Mouse (Mus musculus): ENCODE data around the gene Zbtb2. TPM values are rescaled to one million over a fixed set of nuclear protein-coding genes. Genes with fewer than 3 reads are reported as not detected.

Gene Zbtb2
- polyA plus RNA-seq, 1 experiment = 9.9 TPM

DNA sequence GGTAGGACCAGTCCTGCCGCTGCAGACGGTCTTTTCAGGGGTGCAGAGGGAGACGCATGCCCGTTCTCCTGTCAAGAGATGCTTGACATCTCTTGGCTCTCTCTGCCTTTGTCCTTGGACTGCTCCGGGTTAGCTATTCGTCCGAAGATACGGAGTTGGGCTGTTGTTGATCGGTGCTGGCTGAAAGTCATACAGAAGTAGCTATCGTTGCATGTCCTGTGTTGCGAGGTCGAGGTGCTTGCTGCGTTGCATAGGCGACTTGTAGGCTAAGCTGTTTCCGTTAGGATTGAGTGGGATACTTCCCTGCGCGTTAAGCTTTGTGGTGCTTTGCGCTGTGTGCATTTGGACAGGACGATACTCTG lies 457 bp upstream of the Zbtb2 start:
- WGBS = 0% methylated on average over 19 of the region's 19 CpGs
- peak; percentile 41 for DNase-seq
- 0 out of 2 replicates have a peak, but pooled peaks have one; percentile 9 for TF ChIP-seq POLR2A (IDR thresholded peaks at IDR 0.05; ENCODE audit: borderline replicate concordance, extremely low read depth, low read depth, low read length)
- TF ChIP-seq CTCF (IDR thresholded peaks at IDR 0.05; ENCODE audit: insufficient read depth, low read length) = no peak
- Histone ChIP-seq H3K4me1 (ENCODE audit: control insufficient read depth, insufficient read depth, low read length) (peaks cover 22% of the 10 kb centered on the region), H3K4me3 (replicated peaks; ENCODE audit: extremely low read depth, low read depth, low read length) (peak overlapping the region; percentile 30)

DNA sequence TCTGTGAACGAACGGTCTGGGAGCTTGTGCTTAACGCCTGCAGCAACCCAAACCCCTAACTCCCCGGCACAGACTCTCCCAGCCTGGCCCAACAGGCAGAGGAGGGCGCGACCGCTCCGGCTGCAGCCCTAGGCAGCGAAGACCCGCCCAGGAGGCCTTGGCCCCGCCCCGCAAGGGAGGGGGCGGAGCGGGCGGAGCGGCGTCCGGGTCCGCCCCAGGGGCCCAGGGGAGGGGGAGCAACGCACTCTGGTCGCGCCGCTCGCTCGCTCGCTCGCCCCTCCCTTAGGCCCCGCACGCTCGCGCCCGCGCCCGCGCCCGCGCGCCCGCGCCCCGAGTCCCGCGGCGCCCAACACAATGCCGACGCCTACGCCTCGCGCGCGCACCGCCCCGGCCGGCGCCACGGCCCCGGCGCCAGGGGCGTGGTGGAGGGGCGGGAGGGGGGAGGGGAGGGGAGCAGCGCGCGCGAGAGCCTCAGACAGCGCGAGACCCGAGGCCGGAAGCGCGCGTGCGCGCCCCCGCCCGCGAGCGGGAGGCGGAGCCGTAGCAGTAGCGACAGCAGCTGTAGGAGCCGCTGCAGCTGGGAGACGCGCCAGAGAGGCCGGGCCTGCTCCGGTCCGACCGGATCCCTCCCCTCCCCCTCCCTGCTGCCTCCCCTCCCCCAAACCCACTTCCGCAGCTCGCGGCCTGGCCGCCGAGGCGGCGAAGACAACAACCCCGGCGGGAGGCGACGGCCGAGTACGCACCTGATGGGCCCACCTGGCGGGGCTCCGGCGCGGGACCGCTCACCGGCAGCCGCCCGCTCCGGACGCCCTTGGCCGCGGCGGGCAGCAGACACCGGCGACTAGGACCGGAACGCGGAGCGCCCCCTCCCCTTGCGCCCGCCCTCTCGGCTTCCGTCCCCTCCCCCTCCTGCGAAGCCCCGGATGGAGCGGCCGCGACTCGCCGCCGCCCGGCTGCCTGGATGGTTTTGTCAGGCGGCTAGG lies 1.0 kb downstream of the Zbtb2 start:
- peak; percentile 91 for DNase-seq
- 1% methylated on average over 107 of the region's 133 CpGs for WGBS
- peak overlapping the region; percentile 87 for H3K4me3 ChIP-seq (replicated peaks; ENCODE audit: extremely low read depth, low read depth, low read length)
- TF ChIP-seq POLR2A (IDR thresholded peaks at IDR 0.05; ENCODE audit: borderline replicate concordance, extremely low read depth, low read depth, low read length) (peak; percentile 90; the same call in 1 of the 2 replicates), CTCF (IDR thresholded peaks at IDR 0.05; ENCODE audit: insufficient read depth, low read length) (no peak)
- H3K4me1 ChIP-seq (ENCODE audit: control insufficient read depth, insufficient read depth, low read length) = peaks cover 18% of the 10 kb centered on the region

DNA sequence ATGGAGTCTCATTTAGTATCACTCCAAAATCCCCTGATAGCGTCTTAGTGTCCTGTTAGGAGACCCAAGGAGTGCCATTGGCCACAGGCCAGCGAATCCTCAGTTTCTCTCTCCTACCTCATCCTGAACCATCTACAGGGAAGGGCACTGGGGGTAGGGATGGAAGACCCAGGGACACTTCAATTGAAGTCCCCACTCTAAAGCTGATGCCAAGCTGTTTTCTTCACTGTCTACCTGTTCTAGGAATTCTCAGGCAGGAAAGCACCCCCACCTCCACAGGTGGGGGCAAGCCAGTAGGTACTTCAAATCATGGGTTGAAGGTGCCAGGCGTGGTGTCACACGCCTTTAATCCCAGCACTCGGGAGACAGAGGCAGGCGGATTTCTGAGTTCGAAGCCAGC lies 3.7 kb downstream of the Zbtb2 start:
- Histone ChIP-seq H3K4me3 (replicated peaks; ENCODE audit: extremely low read depth, low read depth, low read length) (no peak overlapping the region), H3K4me1 (ENCODE audit: control insufficient read depth, insufficient read depth, low read length) (peaks cover 4% of the 10 kb centered on the region; the same call in 1 of the 2 replicates)
- no peak for DNase-seq
- TF ChIP-seq CTCF (IDR thresholded peaks at IDR 0.05; ENCODE audit: insufficient read depth, low read length) = no peak
- TF ChIP-seq POLR2A (IDR thresholded peaks at IDR 0.05; ENCODE audit: borderline replicate concordance, extremely low read depth, low read depth, low read length) = no peak
- 95% methylated on average over 7 of the region's 7 CpGs for whole genome bisulfite sequencing

DNA sequence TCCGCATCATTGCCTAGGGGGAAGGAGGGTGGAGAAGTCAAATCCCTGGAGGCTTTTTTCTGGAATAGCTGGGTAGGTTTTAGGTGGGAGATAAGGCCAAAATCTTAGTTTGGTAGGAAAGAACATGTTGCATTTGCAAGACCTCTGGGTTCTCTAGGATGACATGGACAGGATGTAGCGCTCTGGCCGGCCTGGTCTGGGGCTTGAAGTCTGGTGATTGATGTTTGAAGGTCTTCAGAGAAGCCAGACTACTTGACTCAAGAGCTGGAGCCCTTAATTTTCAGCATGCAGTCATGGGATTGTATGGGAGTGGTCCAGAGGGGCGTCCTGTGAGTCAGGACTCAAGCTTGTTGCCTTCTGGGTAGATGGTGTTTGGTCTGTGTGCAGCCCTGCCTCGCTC lies 7.2 kb downstream of the Zbtb2 start:
- Histone ChIP-seq H3K4me3 (replicated peaks; ENCODE audit: extremely low read depth, low read depth, low read length) (no peak overlapping the region), H3K4me1 (ENCODE audit: control insufficient read depth, insufficient read depth, low read length) (no peaks in the 10 kb centered on the region; the same call in 1 of the 2 replicates)
- WGBS = 83% methylated on average over 5 of the region's 5 CpGs
- TF ChIP-seq POLR2A (IDR thresholded peaks at IDR 0.05; ENCODE audit: borderline replicate concordance, extremely low read depth, low read depth, low read length) = no peak
- DNase-seq = no peak

DNA sequence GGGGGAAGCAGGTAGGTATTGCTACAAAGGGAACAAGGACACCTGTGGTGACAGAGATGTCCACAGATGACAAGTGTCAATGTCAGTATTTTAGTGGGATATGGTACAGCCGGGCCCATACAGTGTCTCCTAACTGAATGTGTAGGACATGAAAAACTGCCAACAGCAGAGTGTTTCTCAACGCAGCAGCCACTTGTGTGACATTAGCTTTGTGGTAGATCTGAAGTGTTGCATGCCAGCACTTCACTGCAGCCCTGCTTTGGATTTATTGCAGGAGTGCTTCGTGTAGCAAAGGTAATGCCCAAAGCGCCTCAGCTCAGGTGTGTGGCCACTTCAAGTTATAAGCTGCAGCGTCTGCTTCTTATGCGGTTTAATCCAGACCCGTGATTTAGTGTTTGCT lies 11.0 kb downstream of the Zbtb2 start:
- DNase-seq = no peak
- no peak for TF ChIP-seq POLR2A (IDR thresholded peaks at IDR 0.05; ENCODE audit: borderline replicate concordance, extremely low read depth, low read depth, low read length)
- TF ChIP-seq CTCF (IDR thresholded peaks at IDR 0.05; ENCODE audit: insufficient read depth, low read length) = no peak
- Histone ChIP-seq H3K4me1 (ENCODE audit: control insufficient read depth, insufficient read depth, low read length) (no peaks in the 10 kb centered on the region; the same call in 1 of the 2 replicates), H3K4me3 (replicated peaks; ENCODE audit: extremely low read depth, low read depth, low read length) (no peak overlapping the region)
- 63% methylated on average over 7 of the region's 7 CpGs for WGBS

DNA sequence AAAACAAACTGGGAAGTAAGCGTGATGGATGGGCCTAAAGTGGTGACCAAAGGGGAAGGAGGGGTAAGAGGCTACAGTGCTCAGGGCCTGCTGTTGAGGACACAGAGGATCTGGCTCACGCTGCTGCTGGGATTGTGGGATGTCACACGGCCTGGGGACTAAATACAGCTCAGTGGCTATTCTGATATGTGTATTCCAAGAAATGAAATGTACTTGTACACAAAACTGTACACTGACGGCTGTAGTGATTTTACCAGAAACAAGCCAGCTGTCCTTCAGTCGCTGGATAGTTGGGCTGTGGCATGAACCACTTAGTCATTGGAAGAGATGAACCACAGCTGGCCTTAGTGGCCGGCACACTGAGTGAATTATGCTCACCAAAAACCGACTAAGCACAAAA lies 11.4 kb downstream of the Zbtb2 start:
- no peak overlapping the region for H3K4me3 ChIP-seq (replicated peaks; ENCODE audit: extremely low read depth, low read depth, low read length)
- no peaks in the 10 kb centered on the region; the same call in 1 of the 2 replicates for H3K4me1 ChIP-seq (ENCODE audit: control insufficient read depth, insufficient read depth, low read length)
- no peak for TF ChIP-seq CTCF (IDR thresholded peaks at IDR 0.05; ENCODE audit: insufficient read depth, low read length)
- TF ChIP-seq POLR2A (IDR thresholded peaks at IDR 0.05; ENCODE audit: borderline replicate concordance, extremely low read depth, low read depth, low read length) = no peak
- 71% methylated on average over 7 of the region's 7 CpGs for whole genome bisulfite sequencing
- no peak for DNase-seq

DNA sequence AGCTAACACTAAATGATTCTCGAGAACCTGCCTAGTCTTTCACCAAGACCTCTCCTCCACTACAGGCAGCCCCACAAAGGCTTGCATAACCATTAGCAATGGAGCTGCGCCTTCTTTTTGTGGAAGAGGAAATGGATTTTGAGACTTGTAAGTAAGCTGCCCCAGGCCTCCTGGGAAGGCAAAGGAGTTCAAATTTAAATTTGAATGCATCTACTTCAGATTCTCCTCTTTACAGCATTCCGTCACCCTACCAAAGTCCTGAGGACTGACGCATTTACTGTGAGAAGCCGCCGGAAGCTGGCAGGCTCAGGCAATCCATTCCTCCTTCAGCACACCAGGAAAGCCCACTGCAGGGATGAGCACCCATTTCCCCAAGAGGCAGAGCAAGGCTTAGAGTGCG lies 12.6 kb downstream of the Zbtb2 start:
- H3K4me1 ChIP-seq (ENCODE audit: control insufficient read depth, insufficient read depth, low read length) = no peaks in the 10 kb centered on the region; the same call in 1 of the 2 replicates
- TF ChIP-seq POLR2A (IDR thresholded peaks at IDR 0.05; ENCODE audit: borderline replicate concordance, extremely low read depth, low read depth, low read length) = no peak
- no peak for TF ChIP-seq CTCF (IDR thresholded peaks at IDR 0.05; ENCODE audit: insufficient read depth, low read length)
- WGBS = 75% methylated on average over 7 of the region's 7 CpGs
- DNase-seq = no peak
- no peak overlapping the region for H3K4me3 ChIP-seq (replicated peaks; ENCODE audit: extremely low read depth, low read depth, low read length)

DNA sequence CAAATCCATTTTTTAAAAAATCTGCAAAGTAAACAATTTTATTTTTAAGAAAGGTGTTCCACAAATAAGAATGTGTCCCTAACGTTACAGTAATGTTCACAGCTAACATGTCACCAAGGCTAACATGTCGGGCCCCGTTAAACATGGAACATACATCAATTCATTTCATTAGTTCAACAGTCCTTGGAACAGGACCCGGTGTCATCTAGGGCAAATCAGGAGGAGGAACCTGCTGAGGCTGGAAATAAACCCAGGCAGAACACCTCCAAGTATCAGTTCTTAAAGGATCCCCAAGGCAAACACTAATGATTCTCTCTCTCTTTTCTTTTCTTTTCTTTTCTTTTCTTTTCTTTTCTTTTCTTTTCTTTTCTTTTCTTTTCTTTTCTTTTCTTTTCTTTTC lies 13.2 kb downstream of the Zbtb2 start:
- no peaks in the 10 kb centered on the region; the same call in 1 of the 2 replicates for H3K4me1 ChIP-seq (ENCODE audit: control insufficient read depth, insufficient read depth, low read length)
- no peak for TF ChIP-seq POLR2A (IDR thresholded peaks at IDR 0.05; ENCODE audit: borderline replicate concordance, extremely low read depth, low read depth, low read length)
- TF ChIP-seq CTCF (IDR thresholded peaks at IDR 0.05; ENCODE audit: insufficient read depth, low read length) = no peak
- no peak for DNase-seq
- no peak overlapping the region for H3K4me3 ChIP-seq (replicated peaks; ENCODE audit: extremely low read depth, low read depth, low read length)
- WGBS = 86% methylated on average over 4 of the region's 4 CpGs

DNA sequence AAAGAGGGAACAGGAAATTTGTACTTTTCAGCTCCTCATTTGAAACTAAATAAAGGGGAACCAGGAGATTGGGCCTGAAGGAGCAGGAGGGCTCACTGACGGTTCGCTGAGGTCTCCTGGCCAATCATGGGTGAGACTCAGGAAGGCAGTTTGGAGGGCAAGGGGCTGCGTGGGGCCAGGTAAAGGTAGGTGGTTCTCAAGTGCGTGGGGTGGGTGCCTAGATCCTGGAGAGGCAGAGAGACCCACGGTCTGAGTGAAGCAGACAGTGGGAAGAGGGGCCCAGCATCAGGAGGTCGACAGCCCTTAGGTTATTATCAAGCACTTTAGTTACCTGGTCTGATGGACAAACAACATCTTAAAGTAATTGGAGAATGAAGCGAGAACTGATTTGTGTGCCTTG lies 13.7 kb downstream of the Zbtb2 start:
- TF ChIP-seq POLR2A (IDR thresholded peaks at IDR 0.05; ENCODE audit: borderline replicate concordance, extremely low read depth, low read depth, low read length) = no peak
- no peak for TF ChIP-seq CTCF (IDR thresholded peaks at IDR 0.05; ENCODE audit: insufficient read depth, low read length)
- DNase-seq = no peak
- Histone ChIP-seq H3K4me3 (replicated peaks; ENCODE audit: extremely low read depth, low read depth, low read length) (no peak overlapping the region), H3K4me1 (ENCODE audit: control insufficient read depth, insufficient read depth, low read length) (no peaks in the 10 kb centered on the region; the same call in 1 of the 2 replicates)
- 89% methylated on average over 7 of the region's 7 CpGs for whole genome bisulfite sequencing

DNA sequence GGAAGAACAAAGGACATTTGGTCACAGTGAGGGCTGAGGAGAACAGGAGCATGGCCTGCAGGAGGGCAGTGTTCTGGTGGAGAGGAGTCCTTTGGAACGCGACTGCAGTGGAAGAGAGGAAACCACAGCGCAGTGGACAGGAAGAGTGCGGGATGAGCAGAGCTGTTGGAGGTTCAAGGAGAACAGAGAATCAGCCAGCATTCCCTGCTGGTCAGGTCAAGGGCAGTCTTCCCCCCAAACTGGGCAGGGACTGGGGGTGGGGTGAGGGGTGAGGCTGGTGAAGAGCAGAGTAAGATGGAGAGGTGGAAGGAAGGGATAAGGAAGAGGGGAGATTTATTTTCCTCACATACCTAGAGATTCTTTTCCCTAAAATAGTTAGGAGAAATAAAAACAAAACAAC lies 14.3 kb downstream of the Zbtb2 start:
- no peak for TF ChIP-seq POLR2A (IDR thresholded peaks at IDR 0.05; ENCODE audit: borderline replicate concordance, extremely low read depth, low read depth, low read length)
- no peak for TF ChIP-seq CTCF (IDR thresholded peaks at IDR 0.05; ENCODE audit: insufficient read depth, low read length)
- H3K4me1 ChIP-seq (ENCODE audit: control insufficient read depth, insufficient read depth, low read length) = no peaks in the 10 kb centered on the region; the same call in 1 of the 2 replicates
- WGBS = 87% methylated on average over 4 of the region's 4 CpGs
- no peak for DNase-seq
- no peak overlapping the region for H3K4me3 ChIP-seq (replicated peaks; ENCODE audit: extremely low read depth, low read depth, low read length)
